Mouse (Mus musculus) layer of hippocampus, adult 2 months (tissue): ENCODE data around the gene Cabp4. TPM values are rescaled to one million over a fixed set of nuclear protein-coding genes. Genes with fewer than 3 reads are reported as not detected.

ENCODE experiments used
- DNase-seq, 2 experiments: peaks; one replicate each; pipeline ENCODE4 v3.0.0; 2022; ENCODE audit warnings: low spot score in 2 of 2
- H3K27ac ChIP-seq: fragments of 200-600 bp; 2 replicates; pipeline ENCODE4 v1.8.1; 2022
- H3K4me3 ChIP-seq: fragments of 200-600 bp; 2 replicates; pipeline ENCODE4 v1.8.1; 2022; ENCODE audit warnings: mild to moderate bottlenecking
- CTCF ChIP-seq: fragments of 200-600 bp; conservative IDR thresholded peaks from 2 replicates; pipeline ENCODE4 v1.8.1; 2022; ENCODE audit warnings: antibody characterized with exemption, mild to moderate bottlenecking, moderate library complexity
- total RNA-seq, 2 experiments: library from RNA; stranded (reverse); gene quantifications; 2 replicates each; pipeline ENCODE4 v1.2.3; 2021

Cabp4 gene
- total RNA-seq, 2 experiments from 2014 or later = 0.17 TPM; not detected in 1

DNA sequence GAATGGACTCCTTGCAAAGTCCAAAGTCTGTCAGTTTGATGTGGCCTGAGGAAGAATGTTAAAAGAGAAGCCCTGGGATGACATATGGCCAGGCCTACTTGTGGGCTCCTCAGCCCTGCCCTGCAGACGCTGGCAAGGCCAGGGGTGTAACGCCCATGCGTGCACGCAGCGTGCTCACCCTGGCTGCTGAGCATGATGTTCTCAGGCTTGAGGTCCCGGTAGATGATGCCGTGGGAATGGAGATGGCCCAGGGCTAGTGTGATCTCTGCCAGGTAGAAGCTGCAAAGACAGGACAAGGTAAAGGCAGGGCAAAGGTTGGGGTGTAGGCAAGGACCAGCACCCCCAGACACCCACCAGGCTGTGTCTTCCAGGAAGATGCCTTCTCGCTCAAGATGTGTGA lies 15.2 kb upstream of the Cabp4 start:
- Histone ChIP-seq H3K4me3 (no peak overlapping the region), H3K27ac (no peak overlapping the region)
- no peak for TF ChIP-seq CTCF
- DNase-seq = no peak

DNA sequence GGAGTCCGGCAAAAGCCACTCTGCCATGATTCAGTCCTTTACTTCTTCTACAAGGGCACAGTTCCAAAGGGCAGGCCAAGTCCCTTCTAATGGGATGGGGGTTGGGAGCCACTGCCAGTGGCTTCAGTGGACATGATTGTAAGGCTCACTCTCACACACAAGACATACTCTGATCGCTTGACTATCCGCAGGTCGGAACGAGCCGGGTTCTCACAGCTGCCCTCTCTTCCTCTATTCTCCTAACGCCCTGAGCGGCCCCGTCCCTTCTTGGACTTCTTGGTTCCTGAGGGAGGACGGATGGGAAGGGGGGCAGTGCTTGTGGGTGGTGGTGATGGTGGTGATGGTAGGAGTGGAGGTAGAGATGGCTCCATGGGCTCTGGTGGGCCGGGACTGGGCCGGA lies 12.9 kb upstream of the Cabp4 start:
- no peak for TF ChIP-seq CTCF
- Histone ChIP-seq H3K4me3 (no peak overlapping the region), H3K27ac (no peak overlapping the region)
- no peak for DNase-seq

DNA sequence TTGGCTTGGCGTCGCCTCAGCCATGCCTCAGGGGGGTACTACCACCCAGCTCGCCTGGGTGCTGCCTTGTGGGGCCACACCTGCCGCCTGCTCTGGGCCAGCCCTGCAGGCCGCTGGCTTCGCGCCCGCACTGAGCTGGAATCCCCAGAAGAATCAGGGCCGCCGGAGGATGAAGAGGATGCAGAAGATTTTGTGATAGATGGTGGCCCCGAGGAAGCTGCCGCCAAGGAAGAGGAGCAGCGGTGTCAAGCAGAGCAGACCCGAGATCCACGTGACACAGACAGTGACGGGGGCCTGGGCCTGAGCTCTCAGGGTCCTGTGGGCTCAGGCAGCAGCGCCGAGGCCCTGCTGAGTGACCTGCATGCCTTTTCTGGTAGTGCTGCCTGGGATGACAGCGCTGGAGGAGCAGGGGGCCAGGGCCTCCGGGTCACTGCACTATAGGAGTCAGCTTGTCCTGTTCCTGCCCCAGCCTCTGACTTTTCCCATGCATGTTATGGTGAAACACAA lies 12.3 kb upstream of the Cabp4 start:
- Histone ChIP-seq H3K4me3 (no peak overlapping the region), H3K27ac (peak overlapping the region; percentile 23; the same call in 1 of the 2 replicates)
- no peak for TF ChIP-seq CTCF
- no peak for DNase-seq

DNA sequence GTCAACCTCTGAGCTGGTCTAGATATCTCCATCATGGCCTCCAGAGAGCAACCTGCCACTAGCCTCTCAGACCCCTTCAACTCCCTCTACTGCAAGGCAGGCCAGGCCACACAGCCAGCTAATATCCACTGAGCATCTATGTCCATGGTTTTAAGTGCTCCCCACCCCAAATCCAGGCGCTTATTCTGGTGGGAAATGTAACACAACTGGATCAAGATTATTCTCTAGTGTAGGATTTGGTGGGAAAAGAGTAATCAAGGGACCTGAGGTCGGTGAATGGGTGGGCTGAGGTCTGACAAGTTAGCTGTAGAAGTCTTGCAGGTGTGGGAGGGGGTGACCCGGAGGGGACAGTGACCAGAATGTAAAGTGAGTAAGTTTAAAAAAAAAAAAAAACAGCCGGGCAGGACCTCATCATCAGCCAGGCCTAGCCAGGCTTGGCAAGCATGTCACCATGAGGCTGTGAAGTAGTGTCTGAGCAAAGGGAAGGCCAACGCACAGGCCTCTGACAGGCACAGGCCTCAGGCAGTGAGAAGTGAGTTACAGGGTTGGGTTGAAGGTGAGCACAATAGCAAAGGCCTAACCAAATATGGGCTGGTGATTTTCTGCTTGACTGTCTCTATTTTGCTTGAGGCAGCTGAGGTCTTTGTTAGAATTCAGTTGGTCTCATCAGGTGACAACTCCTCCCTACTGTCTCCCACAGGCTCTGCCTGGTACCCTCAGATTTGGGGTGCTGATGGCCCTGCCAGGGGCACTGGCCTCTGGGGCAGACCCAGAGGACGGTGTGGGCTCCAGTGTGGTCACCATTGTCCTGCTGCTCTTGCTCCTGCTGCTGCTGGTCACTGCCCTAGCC lies 11.6 kb upstream of the Cabp4 start:
- TF ChIP-seq CTCF = no peak
- Histone ChIP-seq H3K27ac (peak overlapping the region; percentile 32), H3K4me3 (no peak overlapping the region)
- no peak for DNase-seq

DNA sequence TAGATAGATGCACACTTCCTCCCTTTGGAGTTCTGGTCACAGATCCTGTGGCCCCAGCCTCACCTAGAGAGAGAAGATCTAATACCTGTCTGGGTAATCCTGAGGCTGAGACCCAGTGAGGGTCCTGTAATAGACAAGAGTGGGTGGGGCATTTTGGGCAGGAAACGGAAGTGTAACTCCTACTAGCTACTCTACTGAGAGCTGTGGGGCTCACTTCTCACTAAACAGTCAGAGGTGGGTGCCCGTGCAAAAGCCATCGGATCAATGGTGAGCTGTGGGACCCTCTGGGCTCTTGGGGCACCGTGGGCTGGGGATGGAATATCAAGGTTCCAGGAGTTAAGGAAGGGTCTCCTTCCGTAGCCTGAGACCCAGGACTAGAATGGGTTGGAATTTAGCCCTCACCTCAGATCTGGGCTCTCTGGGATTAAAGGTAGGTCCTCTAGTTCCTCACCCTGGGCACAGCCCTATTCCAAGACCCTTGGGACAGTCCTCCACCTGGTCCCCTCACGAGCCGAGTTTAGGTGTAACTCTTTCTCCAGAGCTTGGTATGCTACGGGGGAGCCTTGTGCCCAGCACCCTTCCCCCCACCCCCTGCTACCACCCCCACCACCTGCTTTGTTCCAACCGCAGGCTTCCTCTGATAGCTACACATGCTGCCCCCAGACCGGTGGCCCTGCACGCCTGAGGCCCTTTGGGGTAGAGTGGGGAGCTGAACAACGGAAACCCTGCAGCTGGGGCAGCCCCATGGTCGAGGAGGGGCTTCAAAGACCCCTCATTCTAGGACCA lies 10.8 kb upstream of the Cabp4 start:
- H3K27ac ChIP-seq = peak overlapping the region; percentile 32
- DNase-seq = no peak
- no peak overlapping the region for H3K4me3 ChIP-seq
- TF ChIP-seq CTCF = no peak

GRCm38 (mm10) chr19:4153232-4153654 lies 9.4 kb upstream of the Cabp4 start, which contains the start of gene Ptprcap:
Gene Ptprcap (plus strand): TSS chr19:4153604.
- no peak within 1 kb of the TSS for H3K4me3 ChIP-seq
- H3K27ac ChIP-seq = peak within 1 kb of the TSS; percentile 48
- TF ChIP-seq CTCF = no peak
- DNase-seq = no peak

DNA sequence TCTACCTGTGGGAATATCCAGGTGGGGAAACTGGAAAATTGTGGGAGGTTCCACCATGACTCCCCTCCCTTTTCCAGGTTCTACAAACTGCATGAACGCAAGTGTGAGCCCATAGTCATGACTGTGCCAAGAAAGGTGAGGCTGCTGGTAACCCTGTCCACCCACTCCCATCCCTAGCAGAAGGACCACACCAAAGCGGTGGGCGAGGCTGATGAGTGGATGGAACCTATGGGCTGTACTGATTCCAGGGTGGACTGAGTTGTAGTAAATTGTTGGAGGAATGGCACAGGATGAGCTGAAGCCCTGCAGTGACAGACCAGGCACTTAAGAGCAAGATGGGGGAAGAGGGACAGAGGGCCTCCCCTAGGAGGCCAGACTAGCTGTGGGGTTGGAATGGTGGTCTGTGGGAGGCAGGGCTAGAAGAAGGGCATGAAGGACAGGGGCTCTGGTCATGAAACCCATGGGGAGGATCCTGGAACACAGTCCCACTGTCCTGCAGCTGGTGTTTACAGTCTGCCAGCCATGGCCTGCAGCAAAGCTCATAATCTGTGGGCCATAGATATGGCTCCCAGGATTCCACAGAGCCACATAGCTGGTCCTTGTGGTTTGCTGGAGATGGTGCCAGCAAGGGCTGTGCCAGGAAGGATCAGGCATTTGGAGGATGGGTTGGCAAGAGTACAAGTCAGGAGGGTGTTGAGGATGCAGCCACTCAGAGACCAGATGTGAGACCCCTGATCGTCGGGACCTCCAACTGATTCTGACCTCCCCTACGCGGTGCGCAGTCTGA lies 8.8 kb upstream of the Cabp4 start:
- H3K4me3 ChIP-seq = no peak overlapping the region
- no peak for TF ChIP-seq CTCF
- H3K27ac ChIP-seq = peak overlapping the region; percentile 48; the same call in 1 of the 2 replicates
- no peak for DNase-seq

DNA sequence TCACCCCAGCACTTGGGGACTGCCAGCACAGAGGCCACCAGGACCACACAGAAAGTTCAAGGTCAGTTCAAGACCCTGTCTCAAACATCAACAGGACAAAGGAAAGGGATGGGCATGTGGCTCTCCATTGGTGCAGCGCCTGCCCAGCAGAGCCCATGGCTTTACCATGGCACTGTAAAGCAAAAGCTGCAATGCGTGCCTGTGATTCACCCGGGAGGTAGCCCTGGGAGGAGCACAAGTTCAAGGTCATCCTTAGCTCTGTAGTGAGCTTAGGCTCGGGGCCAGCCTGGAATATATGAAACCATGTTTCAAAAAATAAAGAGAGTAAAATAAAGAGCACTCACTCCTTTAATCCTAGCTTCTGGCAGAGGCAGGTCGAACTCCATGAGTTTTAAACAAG lies 8.1 kb upstream of the Cabp4 start:
- TF ChIP-seq CTCF = no peak
- DNase-seq = no peak
- Histone ChIP-seq H3K4me3 (no peak overlapping the region), H3K27ac (no peak overlapping the region)

- Histone ChIP-seq H3K27ac (no peak overlapping the region), H3K4me3 (no peak overlapping the region)
Observed at GRCm38 (mm10) chr19:4151488-4151860, 7.6 kb upstream of the Cabp4 start.

GRCm38 (mm10) chr19:4150567-4151487 lies 7.0 kb upstream of the Cabp4 start:
- H3K27ac ChIP-seq = no peak overlapping the region
- no peak for TF ChIP-seq CTCF
- no peak overlapping the region for H3K4me3 ChIP-seq
- no peak for DNase-seq

More at GRCm38 (mm10) chr19:4151488-4151860, 7.6 kb upstream of the Cabp4 start:
- no peak for TF ChIP-seq CTCF
- no peak for DNase-seq

DNA sequence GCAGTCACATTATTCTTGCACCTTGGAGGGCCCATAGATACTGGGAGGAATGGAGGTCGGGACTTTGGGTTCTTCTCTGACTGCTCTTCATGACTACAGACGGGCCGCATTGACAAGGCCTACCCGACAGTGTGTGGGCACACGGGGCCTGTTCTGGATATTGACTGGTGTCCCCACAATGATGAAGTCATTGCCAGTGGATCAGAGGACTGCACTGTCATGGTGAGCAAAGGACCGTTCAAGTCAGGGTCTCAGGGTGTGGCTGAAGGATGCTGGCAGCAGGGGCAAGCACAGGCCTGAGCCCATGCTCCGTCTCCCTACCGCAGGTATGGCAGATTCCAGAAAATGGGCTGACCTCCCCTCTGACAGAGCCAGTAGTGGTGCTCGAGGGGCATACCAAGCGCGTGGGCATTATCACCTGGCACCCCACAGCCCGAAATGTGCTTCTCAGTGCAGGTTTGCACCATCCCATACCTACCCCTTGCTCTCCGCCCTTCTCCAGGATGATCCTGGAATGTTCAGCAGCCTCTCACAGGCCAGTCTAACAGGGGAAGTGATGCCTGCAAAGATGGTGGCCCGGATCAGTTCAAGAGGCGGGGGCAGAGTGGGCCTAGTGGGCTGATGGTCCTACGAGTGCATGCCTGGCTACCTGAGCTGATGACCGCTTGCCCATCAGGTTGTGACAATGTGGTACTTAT lies 6.1 kb upstream of the Cabp4 start:
- H3K27ac ChIP-seq = no peak overlapping the region
- peak overlapping the region; percentile 90; the same call in 1 of the 2 replicates for H3K4me3 ChIP-seq
- DNase-seq = no peak
- TF ChIP-seq CTCF = no peak
